ENCODE assay signal across 25 mouse cellular contexts in the genomic region with DNA sequence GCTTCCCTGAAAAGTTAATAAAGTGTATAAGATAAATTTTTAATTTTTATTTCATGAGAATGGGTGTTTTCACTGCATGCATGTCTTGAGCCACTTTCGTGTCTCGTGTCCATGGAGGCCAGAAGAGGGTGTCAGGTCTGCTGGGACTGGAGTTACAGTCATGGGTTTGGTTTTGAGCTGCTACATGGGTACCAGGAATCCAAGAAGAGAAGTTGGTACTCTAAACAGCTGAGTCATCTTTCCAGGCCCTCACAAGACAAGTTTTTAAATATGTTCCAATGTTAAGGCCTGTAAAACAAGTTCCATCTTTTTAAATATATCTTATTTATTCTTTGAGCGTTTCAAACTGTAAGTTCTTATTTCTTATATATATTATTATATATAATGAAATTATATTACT.
"Had no signal": no experiment of that assay in that cellular context is flagged by ENCODE, and none has a peak within 500 bp of the region (broad histone marks: within the 10 kb centered on the region; RNA-seq: fewer than 3 reads in every experiment).

No protein-coding gene starts in this region.

- H3K27ac ChIP-seq: heart, embryonic 13.5 days; heart, embryonic 15.5 days; hindbrain, embryonic 13.5 days; hindbrain, embryonic 15.5 days; hindbrain, postnatal 0 days; kidney, embryonic 15.5 days; kidney, postnatal 0 days; limb, embryonic 13.5 days; limb, embryonic 15.5 days; liver, embryonic 13.5 days; liver, embryonic 15.5 days had no signal

- H3K4me2 ChIP-seq: heart, embryonic 13.5 days; heart, embryonic 15.5 days; hindbrain, embryonic 13.5 days; hindbrain, embryonic 15.5 days; kidney, embryonic 15.5 days; limb, embryonic 13.5 days; limb, embryonic 15.5 days; liver, embryonic 13.5 days; liver, embryonic 15.5 days had no signal

- ATAC-seq: hindbrain, postnatal 0 days; intestine, embryonic 16.5 days had no signal

- H3K4me3 ChIP-seq: heart, embryonic 13.5 days; heart, embryonic 15.5 days; hindbrain, embryonic 13.5 days; hindbrain, embryonic 15.5 days; kidney, embryonic 15.5 days; limb, embryonic 13.5 days; limb, embryonic 15.5 days; liver, embryonic 13.5 days; liver, embryonic 15.5 days had no signal

- H3K27me3 ChIP-seq: heart, embryonic 13.5 days; heart, embryonic 15.5 days; hindbrain, embryonic 13.5 days; hindbrain, embryonic 15.5 days; kidney, embryonic 15.5 days; limb, embryonic 13.5 days; limb, embryonic 15.5 days had no signal

- H3K9ac ChIP-seq: heart, embryonic 13.5 days; heart, embryonic 15.5 days; hindbrain, embryonic 13.5 days; hindbrain, embryonic 15.5 days; kidney, embryonic 15.5 days; limb, embryonic 13.5 days; limb, embryonic 15.5 days; liver, embryonic 13.5 days; liver, embryonic 15.5 days had no signal

- H3K36me3 ChIP-seq: heart, embryonic 13.5 days; heart, embryonic 15.5 days; hindbrain, embryonic 13.5 days; hindbrain, embryonic 15.5 days; kidney, embryonic 15.5 days; limb, embryonic 13.5 days; limb, embryonic 15.5 days; liver, embryonic 13.5 days; liver, embryonic 15.5 days had no signal

- DNase-seq: gastrocnemius, postnatal 14 days; gastrocnemius, postnatal 36 days; heart, adult 18-20 months; heart, postnatal 14 days; heart, postnatal 36 days; kidney, adult 11 months; kidney, adult 2 months; kidney, adult 9 months; kidney, postnatal 14 days; kidney, postnatal 36 days; layer of hippocampus, adult 9-11 months; layer of hippocampus, postnatal 36 days; left cerebral cortex, postnatal 4 days; liver, embryonic 13.5 days had no signal

- H3K9me3 ChIP-seq: heart, embryonic 13.5 days; heart, embryonic 15.5 days; hindbrain, embryonic 13.5 days; hindbrain, embryonic 15.5 days; kidney, embryonic 15.5 days; limb, embryonic 13.5 days; limb, embryonic 15.5 days; liver, embryonic 13.5 days; liver, embryonic 15.5 days had no signal

- H3K4me1 ChIP-seq: heart, embryonic 13.5 days; hindbrain, embryonic 13.5 days; hindbrain, embryonic 15.5 days; limb, embryonic 15.5 days; liver, embryonic 15.5 days had no signal
